Mouse (Mus musculus): ENCODE data around the gene Zbtb42.

The Zbtb42 gene

DNA sequence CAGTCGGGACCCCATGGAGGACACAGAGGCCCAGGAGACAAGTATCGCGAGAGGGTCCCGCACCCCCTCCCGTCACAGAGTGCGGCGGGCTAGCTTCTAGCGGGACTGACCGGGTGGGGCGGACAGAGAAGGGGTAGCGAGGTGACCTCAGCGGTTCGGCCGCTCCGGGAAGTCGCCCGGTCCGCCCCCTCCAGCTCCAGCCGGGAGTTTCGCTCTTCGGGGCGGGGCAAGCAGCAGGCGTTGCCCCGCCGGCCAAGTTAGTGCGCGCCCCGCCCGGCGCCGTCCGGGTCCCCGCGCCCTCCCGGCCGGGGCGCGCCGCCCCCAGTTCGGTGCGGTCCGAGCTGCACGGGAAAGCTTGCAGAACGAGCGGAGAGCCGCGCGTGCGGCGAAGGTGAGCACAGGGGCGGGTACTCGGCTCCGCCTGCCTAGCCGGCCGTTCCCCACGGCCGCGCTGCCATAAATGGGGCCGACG lies at the start of gene Zbtb42:
TSS of gene Zbtb42 (plus strand) at position 274 of the 472 bp plus-strand sequence.
- DNase-seq (ENCODE audit: low spot score) = no peak

DNA sequence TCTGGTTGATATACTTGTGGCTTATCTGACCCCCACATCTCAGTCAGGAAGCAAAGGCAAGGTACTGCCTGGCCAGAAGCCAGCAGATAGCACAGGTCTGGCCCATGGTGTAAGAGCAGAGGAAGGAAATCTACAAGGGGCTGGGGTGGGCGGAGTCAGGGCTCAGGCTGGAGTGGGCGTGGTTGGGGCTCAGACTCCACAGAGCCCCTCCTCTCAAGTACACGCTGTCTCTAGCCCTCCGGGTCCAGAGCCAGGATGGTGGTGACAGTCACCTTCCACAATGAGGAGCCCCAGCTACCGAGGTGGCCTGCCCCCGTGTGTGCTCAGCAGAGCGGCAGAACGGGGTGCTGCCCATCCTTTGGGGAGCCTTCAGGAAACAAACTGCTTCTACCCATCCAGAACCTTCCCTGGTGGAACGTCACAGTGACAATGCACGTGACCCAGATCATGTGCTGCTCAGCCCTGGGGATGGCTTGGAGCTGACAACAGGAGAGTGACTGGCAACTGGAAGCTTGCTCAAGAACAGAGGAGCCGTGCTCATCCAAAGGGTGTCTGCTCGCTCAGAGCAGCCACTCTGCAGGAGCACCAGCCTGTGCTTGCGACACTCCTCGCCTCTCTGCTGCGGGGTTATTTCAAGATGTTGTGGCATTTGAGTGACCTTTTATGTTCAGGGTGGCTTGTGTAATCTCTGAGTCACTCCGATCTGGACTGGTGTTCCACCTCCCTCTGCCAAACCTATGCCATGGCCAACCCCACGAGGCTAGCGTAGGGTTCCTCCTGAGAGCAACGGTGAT lies 49.5 kb upstream of the Zbtb42 start:
- DNase-seq (ENCODE audit: low spot score) = no peak

DNA sequence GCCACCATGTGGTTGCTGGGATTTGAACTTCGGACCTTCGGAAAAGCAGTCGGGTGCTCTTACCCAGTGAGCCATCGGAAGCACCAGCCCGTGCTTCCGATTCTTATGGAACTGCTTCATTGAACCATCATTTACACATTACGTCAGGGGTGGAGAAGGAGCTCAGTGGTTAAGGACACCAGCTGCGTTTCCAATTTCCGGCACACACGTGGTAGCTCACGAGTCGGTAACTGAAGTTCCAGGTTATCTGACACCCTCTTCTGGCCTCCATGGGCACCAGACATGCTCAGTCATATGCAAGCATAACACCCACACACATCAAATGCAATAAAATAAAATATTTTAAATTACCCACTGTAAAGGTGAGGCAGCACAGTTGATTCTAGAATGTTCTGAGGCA lies 48.6 kb upstream of the Zbtb42 start:
- no peak for DNase-seq (ENCODE audit: low spot score)

DNA sequence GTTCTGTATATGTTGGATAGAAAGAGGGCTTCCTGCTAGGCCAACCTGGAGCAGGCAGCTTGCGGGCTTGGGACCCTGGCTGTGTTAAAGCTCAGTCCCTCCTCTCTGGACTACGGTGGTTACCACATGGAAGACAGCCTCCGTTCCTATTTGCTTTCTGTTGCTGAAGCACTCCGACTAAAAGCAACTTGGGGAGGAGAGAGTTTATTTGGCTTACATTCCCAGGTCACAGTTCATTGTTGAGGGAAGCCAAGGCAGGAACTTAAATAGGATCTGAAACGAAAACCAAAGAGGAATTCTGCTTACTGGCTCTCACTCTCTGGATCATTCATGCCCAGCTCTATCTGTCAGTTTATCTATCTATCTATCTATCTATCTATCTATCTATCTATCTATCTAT lies 47.8 kb upstream of the Zbtb42 start:
- no peak for DNase-seq (ENCODE audit: low spot score)

DNA sequence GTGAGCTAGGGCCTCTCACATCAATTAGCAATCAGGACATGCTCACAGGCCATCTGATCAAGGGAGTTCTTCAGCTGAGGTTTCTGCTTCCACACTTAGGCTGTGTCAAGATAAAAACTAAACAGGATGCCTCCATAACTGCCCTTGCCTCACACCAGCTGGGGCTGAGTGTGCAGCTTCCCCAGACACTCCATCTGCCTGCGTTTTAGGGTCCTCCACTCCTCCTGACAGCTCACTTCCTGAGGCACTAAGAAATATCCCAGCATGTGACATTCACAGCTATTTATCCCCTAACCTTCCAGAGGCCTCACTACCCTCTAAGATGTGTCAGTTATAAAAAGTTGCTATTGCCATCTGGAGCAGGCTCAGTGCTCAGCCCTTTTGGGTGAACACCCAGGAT lies 47.2 kb upstream of the Zbtb42 start:
- no peak for DNase-seq (ENCODE audit: low spot score)

DNA sequence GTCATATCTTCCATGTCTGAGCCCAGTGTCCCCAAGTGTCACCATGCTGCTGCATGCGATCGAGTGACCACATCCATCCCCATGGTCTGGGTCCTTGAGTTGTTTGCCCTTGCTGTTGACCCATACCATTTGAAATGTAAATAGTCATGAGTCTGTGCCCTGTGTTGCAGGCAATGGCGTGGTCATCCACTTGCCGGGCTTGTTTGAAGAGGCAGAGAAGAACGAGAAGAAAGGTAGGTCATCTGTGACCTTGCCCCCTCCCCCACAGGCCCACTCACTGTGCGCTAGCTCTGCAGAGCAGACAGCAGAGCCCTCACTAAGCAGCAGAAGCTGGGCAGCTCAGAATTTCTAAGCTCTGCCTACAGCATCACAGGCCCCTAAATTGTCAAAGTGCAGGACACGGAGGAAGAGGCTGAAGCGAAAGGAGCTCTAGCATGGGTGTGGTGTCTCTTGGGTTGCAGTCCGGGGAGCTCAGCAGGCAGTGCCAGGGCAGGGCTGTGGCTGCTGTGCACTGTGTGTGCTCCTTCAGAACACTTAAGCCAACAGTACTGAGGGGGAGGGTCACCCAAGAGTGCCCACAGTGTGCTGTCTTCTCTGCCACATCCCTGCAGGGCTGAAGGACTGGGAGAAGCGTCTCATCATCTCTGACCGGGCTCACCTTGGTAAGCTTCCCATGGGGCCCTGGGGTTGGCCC lies 46.4 kb upstream of the Zbtb42 start:
- DNase-seq (ENCODE audit: low spot score) = no peak

DNA sequence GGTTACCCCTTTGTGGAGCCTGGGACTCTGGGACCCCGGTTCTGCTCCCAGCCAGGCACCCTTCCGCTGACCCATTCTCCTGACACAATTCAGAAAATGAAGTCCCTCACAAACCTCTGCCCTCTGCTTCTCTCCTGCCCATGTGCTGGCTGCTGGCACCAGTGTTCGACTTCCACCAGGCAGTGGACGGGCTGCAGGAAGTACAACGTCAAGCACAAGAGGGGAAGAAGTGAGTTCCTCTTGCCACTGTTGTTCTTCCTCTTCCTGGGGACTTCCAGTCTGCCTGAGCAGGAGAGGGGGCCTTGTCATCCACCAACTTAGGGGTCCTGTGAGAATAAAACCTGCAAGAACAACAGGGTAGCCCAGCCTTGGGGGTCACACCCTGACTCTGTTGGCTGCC lies 45.7 kb upstream of the Zbtb42 start:
- no peak for DNase-seq (ENCODE audit: low spot score)

DNA sequence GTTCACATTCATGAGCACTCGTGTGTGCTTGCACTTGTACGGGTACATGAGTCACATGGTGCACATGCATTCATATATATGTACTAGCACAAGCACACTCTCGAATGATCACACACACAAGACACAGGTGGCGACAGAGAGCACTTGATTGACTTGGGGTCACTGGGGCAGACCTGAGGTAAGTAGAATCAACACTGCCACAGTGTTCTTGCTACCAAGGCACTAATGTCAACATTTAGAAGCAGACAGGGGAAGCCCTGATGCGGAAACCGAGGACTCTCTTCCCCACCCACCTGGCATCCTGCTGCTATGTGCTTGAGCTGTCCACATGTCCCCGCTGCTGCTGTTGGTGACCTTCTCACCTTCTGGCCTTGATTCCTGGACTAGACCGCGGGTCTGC lies 44.9 kb upstream of the Zbtb42 start:
- DNase-seq (ENCODE audit: low spot score) = no peak

DNA sequence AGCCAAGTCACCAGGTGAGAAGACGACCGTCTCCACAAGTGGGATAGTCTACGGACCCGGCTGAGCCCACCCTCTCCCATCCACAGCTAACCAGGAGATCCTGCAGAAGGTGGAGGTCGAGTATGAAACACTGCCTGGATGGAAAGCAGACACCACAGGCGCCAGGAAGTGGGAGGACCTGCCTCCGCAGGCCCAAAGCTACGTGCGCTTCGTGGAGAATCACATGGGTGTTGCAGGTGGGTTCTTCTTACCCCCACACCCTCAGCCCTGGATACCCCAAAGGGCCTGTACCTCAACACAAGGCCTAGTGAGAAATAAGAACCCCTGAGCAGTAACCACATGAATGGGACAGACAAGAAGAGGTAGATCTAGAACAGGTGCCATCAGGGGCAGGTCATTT lies 39.1 kb upstream of the Zbtb42 start:
- DNase-seq (ENCODE audit: low spot score) = no peak

DNA sequence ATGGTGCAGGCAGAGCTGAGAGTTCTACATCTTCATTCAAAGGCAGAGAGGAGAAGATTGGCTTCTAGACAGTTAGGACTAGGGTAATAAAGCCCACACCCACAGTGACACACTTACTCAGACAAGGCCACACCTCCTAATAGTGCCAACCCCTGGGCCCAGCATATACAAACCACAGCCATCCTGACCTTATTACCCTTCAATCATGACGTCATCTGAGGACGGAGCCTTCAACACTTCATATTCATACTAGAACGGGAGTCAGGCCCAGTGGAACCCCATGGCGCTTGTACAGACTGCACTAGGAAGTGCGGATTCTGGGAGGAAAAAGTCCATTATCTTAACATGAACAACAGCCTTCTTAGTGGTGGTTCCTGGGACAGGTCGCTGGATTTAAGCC lies 35.5 kb upstream of the Zbtb42 start:
- DNase-seq (ENCODE audit: low spot score) = no peak

DNA sequence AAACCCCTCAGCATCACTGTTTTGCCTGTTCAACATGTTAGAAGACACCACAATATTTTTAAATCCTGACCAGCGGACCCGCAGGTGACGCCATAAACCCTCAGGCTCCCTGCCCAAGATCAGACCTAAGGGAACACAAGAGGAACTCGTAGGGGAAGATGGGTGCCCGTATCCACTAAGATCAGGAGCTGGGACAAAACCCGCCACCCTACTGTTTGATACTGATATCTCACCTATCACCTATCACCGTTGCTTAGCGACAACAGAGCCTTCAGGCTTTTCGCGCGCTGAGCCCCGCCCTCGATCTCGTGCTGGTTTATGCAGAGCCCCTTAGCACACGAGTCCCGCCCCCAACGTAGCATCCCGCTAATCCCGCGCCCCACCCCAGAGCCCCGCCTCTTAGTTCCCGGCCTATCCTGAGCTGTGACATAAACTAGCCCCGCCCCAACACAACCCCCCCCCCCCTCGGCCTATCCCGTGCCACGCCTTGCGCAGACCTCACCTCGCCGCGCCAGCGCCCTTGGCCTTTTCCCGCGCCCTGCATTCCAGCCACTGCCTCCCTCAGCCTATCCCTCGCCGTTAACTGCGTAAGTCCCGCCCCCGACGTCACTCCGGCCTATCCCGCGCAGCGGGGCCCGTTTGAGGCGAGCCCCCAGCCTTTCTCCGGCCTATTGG lies 34.3 kb upstream of the Zbtb42 start, which contains the start of gene Siva1:
TSS of gene Siva1 (plus strand) at position 500 of the 675 bp plus-strand sequence.
- peak; percentile 99 for DNase-seq (ENCODE audit: low spot score)

DNA sequence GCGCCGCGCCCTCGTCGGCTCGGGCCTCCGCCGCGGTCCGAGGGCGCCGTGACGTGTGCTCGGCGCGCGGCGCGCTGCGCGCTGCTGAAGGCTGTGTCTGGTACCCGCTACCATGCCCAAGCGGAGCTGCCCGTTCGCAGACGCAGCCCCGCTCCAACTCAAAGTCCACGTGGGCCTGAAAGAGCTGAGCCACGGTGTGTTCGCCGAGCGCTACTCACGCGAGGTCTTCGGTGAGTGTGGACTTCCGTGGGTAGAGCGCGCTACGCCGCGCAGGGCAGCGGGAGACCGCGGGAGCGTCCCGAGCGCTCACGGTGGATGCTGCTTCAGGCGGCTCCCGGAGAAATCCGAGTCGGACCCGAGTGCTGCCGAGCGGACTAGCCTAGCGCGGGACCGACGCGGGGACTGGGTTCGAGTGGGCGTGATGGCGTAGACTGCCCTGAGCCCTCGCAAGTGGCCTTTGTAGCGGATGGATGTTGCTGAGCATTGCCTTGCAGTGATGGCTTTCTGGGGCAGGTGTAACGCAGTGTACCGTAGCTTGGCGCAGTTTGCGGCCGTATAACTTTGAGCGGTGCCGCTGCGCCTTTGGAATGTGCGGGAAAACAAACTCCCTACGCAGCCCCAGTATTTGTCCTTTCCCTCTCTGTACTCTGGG lies 33.6 kb upstream of the Zbtb42 start:
- no peak for DNase-seq (ENCODE audit: low spot score)

DNA sequence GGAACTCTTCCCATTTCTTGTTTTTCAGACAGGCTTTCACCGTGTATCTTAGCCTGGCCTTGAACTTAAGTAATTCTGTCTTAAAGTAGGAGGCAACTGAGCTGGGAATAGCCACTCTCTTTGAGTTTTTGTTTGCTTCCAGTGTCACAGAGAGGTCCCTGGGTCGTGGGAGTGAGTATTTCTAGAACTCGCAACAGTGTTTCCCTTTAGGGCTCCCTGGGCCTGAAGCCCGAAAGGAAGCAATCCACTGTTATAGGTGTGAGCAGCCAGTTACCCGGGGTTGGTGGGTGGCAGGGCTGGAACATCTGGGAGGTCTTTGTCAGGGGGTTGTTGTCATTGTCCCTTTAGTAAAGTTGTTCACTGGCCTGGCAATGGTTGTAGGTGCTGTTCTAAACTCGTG lies 32.5 kb upstream of the Zbtb42 start:
- no peak for DNase-seq (ENCODE audit: low spot score)

DNA sequence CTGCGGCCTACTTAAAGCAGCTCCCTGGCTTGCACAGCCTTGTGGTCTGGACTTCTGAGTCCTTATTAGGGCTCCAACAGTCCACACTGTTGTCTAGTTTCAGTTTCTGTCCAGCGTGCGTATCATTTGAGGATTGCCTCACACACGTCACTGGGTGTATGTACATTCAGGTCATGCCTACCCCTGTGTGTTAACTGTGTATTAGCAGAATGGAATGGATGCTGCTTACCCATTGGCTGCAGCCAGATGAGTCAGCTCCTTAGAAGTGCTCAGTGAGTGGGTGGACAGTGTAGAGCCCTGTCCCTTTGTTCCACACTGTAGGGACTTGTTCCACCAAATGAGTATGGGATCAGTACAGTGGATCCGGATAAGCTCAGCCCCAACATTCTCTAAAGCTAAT lies 30.5 kb upstream of the Zbtb42 start:
- DNase-seq (ENCODE audit: low spot score) = no peak

DNA sequence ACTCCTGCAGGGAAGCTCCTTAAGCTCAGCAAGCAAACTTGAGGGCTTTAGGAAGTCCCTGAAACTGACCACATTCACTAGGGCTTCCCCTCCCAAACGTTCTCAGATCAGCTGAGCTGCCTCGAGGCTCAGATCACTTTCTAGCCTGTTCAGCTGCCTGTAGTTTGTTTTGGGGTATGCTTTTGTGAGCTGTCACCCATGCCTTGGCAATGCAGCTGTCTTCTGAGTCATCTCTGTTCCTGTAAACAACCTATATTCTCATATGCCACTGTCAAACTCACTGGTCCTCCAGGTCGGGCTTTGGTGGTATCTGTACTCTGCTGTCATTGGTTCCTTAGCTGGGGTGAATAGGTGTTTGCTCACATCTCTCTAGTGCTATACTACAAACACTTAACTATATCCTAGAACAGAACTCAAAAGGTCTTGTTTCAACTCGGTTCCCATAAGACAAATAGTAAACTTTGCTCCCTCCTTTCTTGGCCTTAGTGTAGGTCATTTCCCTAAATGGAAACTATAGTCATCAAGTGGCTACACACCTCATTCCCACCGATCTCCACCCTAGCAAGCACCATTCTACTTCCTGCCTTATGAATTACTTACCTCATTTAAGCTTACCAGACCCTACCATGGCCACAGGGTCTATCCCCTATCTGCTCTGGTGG lies 26.7 kb upstream of the Zbtb42 start:
- DNase-seq (ENCODE audit: low spot score) = no peak

DNA sequence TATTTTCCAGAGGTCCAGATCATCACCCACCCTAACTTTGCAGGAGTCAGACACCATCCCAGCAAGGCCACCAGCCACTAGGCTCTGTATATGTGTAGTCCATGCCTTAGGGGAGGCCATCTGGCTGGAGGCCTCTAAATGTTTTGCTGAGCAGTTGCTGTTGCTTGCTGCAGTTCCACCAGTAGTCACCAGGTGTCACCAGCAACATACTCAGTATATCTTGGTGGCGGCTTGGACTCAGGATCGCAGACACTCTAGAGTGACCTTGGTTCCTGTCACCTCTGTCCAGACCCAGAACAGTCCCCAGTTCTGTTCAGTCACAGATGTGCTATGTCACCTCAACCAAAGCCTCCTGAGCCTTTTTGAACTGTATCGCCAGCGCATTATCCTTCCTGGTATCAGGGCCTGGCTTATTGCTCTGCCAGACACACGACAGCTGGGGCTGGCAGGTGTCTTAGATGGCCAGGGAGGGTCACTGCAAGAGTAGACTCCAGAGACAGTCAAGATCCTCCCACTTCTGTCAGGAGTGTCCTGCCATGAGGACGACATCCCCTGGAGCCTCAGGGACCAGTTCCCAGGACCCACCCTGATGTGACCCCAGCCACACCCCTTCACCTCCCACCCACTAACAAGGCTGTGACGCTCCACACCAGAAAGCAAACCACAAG lies 25.3 kb upstream of the Zbtb42 start:
- peak; percentile 47 for DNase-seq (ENCODE audit: low spot score)

DNA sequence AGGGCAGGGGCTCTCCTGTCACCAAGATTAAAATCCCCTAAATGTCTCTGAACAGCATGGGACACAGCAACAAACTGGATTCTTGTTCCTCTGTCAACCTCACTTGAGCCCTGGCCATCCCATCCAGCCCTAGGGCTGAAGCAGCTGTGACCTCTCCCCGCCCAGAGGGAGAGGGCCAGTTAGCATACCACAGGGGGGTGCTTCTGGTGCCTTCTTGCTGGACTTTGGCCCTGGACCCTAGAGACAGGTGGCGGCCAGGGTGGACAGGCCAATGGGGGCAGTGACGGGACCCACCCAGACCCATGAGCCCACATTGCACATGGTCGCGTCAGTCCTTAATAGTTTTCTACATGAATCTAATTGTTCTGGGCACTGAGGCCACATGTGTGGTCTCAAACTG lies 24.6 kb upstream of the Zbtb42 start:
- DNase-seq (ENCODE audit: low spot score) = no peak

DNA sequence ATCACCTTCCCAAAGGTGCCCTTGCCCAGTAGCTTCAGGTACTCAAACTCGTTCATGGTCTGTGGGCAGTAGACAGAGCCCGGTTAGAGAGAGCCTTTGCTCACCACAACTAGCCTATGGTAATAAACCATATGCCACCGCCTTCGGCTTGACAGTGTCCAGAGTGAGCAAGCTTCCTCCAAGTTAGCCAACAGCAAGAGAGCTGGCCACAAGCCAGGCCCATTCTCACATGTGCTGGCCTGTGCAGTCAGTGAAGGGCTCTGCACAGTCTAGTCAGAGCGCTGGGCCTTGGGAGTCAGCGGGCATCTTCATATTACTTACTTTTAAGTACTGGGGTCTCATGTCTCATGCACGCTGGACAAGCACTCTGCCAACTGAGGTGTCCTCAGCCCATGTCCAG lies 20.0 kb upstream of the Zbtb42 start:
- no peak for DNase-seq (ENCODE audit: low spot score)

DNA sequence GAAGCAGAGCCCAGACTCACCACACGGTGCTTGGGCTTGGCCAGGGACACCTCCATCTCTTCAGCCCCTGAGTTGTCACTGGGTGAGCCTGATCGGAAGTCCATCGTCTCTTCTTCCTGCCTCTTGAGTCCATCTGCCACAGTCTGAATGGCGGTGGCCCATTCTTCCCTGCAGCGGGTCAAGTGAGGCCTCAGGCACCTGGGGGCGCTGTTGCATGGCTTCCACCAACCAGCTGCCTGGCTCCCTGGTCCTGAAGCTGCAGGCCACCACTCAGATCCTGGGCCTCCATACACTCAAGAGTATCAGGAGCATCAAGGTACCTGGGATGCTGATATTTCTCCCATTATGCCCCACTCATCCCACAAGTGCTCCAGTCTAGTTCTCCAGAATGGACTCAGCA lies 19.5 kb upstream of the Zbtb42 start:
- DNase-seq (ENCODE audit: low spot score) = no peak

DNA sequence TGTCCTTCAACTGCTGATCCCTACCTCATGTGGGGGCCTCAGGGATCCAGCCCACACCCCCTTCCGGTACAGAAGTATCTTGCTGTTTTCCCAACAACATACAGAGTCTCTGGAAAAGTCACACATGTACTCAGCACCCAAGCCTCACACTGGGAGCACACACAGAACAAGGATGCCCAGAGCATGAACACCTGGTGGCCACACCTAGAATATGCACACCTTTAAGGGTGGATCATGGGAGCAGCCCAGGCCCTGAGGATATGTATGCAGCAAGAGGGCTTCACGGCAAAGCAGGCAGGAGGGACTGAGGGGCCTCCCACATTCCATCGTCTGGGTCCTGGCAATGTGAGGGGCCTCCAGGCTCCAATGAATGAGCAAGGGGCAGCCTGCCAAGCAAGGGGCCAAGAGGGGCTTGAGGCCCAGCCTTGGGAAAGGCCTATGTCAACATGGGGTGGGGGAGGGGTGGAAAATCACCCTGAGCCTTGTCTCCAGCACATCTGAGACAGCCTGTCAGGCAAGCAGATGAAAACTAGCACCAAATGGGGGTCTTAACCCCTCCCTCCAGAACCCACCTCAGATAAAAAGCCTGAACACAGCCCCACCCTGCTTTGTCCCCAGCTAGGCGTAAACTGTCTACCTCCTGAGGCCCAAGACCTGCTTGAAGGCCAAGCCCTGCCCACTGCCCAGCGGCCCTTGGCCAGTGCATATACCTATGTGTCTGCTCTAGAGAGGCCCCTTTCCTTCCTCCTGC lies 17.9 kb upstream of the Zbtb42 start:
- no peak for DNase-seq (ENCODE audit: low spot score)

DNA sequence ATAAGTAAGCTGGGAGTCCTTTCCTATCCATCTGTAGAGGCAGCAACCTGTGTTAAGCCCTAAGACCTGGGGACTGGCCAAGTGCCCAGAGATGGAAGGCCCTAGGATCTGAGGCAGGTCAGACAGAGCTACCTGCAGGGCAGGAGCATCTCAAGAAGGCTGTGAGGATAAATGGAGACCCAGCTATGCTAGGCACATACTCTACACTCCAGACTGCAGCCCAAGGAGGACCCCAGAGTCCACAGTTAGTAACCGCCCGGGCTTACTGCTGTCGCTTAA lies 17.4 kb upstream of the Zbtb42 start:
- no peak for DNase-seq (ENCODE audit: low spot score)

All from urinary bladder, postnatal 10 days (tissue).